Mouse (Mus musculus): ENCODE results near the gene Cfdp1. TPM values are rescaled to one million over a fixed set of nuclear protein-coding genes. Genes with fewer than 3 reads are reported as not detected.

The Cfdp1 gene
- total RNA-seq (2023; ENCODE audit: inconsistent age), result 42.6 to 54.3 TPM (median 46.9 TPM) in 4 replicates

DNA sequence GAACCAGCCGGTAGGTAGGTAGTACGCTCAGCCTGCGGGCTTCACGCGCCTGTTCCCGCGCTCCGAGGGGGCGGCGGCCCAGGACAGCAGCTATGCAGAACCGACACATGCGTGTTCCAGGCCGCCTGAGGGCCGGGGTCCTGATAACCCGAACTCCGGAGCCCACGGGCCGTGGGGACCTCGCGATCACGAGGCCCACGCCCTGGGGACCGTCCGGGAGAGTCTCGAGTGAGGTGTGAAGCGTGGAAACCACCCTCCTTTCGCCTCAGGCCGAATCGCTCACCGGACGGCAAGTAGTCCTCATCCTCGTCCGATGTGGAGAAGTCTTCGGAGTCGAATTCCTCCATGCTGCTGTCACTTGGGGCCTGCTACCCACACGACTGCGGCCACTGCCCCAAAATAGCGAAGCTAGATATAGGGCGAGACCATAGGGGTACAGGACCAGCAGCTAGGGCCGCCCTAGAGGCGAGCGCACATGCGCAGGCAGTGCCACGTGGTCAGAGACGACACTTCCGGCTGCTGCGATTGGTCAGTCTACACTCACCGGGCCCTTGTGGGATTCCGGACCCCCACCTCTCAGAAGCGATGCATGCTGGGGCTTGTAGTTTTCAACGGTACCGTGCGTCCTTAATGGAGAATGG is at the start of gene Cfdp1:
Gene Cfdp1, minus strand, starts transcription at position 431 of the 641 bp plus-strand sequence.

DNA sequence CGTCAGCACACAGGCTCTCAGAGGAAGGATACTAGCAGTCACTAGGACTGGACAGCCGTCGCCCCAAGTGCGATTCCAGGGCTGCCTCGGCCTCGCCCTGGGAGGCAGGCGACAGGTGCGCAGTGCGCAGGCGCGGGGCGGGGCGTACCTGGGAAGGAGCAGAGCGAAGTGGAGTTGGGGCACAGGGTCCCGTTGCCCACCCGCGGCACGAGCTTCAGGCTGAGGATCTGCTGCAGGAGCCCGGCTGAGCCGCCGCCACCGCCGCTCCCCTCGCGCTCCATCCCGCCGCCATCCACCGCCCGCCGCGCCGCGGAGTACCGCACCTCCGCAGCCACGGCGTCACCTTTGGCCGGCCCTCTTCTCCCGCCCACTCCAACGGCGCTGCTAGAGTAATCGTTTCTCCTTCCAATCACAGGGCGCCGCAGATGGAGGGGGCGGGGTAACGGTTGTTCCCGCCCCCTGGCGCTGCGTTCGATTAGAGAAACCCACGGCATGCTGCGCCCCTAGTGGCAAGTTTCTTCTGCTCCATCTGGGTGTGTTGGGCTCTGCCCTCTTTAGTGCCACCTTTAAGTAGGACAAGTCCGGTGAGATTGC is 22.4 kb upstream of the Cfdp1 start, which contains the start of gene Tmem170:
Gene Tmem170, minus strand, starts transcription at position 396 of the 594 bp plus-strand sequence.

DNA sequence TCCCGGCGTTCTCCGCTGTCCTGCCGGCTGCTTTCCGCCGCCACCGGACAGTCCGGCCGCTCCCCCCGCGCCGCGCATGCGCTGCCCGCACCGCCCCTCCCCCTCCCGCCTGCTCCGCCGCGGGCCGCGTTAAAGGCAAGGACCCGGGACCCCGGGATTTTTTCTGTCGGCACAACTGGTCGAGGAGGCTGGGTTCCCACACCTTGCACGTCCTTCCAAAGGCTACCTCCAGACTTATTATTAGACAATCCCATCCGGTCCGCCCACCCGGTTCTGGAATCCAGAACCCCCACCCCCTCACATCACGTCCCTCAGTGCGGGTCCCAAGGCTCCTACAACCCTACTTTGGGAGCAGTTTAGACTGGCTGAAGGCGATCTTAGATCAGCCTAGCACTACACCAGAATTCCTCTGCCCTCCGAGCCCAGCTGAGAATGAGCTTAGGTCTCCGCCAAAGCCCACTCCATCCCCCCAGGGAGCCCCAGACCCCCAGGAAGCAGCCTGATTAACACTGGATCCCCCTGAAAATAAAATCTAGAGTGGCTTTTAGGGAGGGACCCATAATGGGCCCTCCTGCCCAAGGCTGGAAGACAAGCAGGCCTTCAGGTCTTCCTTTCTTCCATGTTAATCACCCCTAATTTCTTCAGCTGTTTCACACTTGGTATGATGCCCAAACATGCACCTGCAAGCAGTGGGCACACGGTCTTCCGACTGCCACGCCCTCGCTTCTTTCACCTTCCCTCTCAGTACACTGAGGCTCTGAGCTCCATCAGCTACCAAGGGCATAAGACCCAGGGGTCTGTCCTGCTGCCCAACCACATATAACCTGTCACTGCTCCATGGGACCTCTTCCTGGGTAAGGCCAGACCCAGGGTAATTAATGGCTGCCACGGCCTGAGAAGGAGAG is 110.0 kb downstream of the Cfdp1 start, which contains the start of gene Bcar1:
Gene Bcar1, minus strand, starts transcription at position 18 of the 905 bp plus-strand sequence.

Other genes starting within 250 kb of the Cfdp1 start
- gene Ldhd, start 223.9 kb downstream of the Cfdp1 start, total RNA-seq (2023; ENCODE audit: inconsistent age), result 0.33 to 0.42 TPM (median 0.35 TPM) in 3 of 4 replicates, not detected in the other
- 31.9 to 35.3 TPM (median 32.6 TPM) in 4 replicates for gene Zfp1, start 210.9 kb downstream of the Cfdp1 start, total RNA-seq (2023; ENCODE audit: inconsistent age)
- gene Ctrb1, start 163.3 kb downstream of the Cfdp1 start, total RNA-seq (2023; ENCODE audit: inconsistent age), result 0.63 to 4.3 TPM (median 3.8 TPM) in 3 of 4 replicates, not detected in the other
- 0.22 to 0.39 TPM (median 0.28 TPM) in 4 replicates for gene Bcar1, start 110.5 kb downstream of the Cfdp1 start, total RNA-seq (2023; ENCODE audit: inconsistent age)
- gene Tmem170, start 22.5 kb upstream of the Cfdp1 start, total RNA-seq (2023; ENCODE audit: inconsistent age), result 3.6 to 4.4 TPM (median 3.9 TPM) in 4 replicates
- not detected in 4 replicates for gene Chst5, start 56.2 kb upstream of the Cfdp1 start, total RNA-seq (2023; ENCODE audit: inconsistent age)
- gene Tmem231, start 79.6 kb upstream of the Cfdp1 start, total RNA-seq (2023; ENCODE audit: inconsistent age), result 3.3 to 4.3 TPM (median 3.6 TPM) in 4 replicates
- 116 to 129 TPM (median 120 TPM) in 4 replicates for gene Gabarapl2, start 86.4 kb upstream of the Cfdp1 start, total RNA-seq (2023; ENCODE audit: inconsistent age)
- 3.1 to 5.2 TPM (median 4.1 TPM) in 4 replicates for gene Adat1, start 138.0 kb upstream of the Cfdp1 start, total RNA-seq (2023; ENCODE audit: inconsistent age)
- gene Kars, start 157.0 kb upstream of the Cfdp1 start, total RNA-seq (2023; ENCODE audit: inconsistent age), result 80.2 to 88.1 TPM (median 84.0 TPM) in 4 replicates
- gene Terf2ip, start 157.1 kb upstream of the Cfdp1 start, total RNA-seq (2023; ENCODE audit: inconsistent age), result 13.9 to 15.2 TPM (median 14.6 TPM) in 4 replicates
- gene Gm6793, start 160.7 kb upstream of the Cfdp1 start, total RNA-seq (2023; ENCODE audit: inconsistent age), result 0.36 TPM in 1 of 4 replicates, not detected in the others